Comparison of ENCODE assay signal across 9 mouse cellular contexts in the genomic region with DNA sequence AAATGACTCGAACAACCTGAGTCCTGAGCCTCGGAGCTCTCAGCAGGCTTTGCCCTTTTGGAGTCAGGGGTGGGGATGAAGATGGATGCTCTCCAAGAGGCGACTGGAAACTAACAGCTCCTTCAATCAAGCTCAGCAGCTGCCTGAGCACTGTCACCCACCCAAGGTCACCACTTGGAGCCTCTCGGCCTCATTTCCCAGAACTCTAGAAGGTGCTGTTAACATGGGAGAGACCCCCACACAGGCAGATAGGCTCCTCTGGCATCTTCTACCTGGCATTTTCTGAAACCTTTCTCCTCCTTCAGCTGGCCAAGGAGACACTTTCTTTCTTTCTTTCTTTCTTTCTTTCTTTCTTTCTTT.
DNase-seq lines count a peak whose midpoint lies in the region; ATAC-seq and TF ChIP-seq lines count a peak whose summit lies in the region.
"Had no signal": no experiment of that assay in that cellular context is flagged by ENCODE, and none has a peak within 500 bp of the region (broad histone marks: within the 10 kb centered on the region; RNA-seq: fewer than 3 reads in every experiment).

No protein-coding gene starts in this region.

- 0 out of 2 replicates have a peak overlapping the region, but pooled peaks have one; percentile 1 for H3K4me2 ChIP-seq in heart, postnatal 0 days (ENCODE audit: low read depth, low read length)
- H3K4me2 ChIP-seq in embryonic facial prominence, embryonic 15.5 days (replicated peaks), result no peak overlapping the region
- H3K4me2 ChIP-seq in hindbrain, embryonic 13.5 days, result no peak overlapping the region
- 0 out of 2 replicates have a peak overlapping the region, but pooled peaks have one; percentile 3 for H3K4me2 ChIP-seq in midbrain, embryonic 13.5 days (replicated peaks)

- H3K9me3 ChIP-seq in heart, postnatal 0 days (replicated peaks; ENCODE audit: control insufficient read depth, low read length), result no peaks in the 10 kb centered on the region
- no peaks in the 10 kb centered on the region for H3K9me3 ChIP-seq in embryonic facial prominence, embryonic 15.5 days (replicated peaks)
- H3K9me3 ChIP-seq in hindbrain, embryonic 13.5 days, result no peaks in the 10 kb centered on the region
- H3K9me3 ChIP-seq in midbrain, embryonic 13.5 days, result no peaks in the 10 kb centered on the region

- TF ChIP-seq CTCF in heart, postnatal 0 days (IDR thresholded peaks at IDR 0.05; ENCODE audit: low read depth), result no peak

- H3K27me3 ChIP-seq in heart, postnatal 0 days (ENCODE audit: control insufficient read depth, insufficient read depth, low read length), result no peaks in the 10 kb centered on the region
- no peaks in the 10 kb centered on the region for H3K27me3 ChIP-seq in embryonic facial prominence, embryonic 15.5 days
- H3K27me3 ChIP-seq in hindbrain, embryonic 13.5 days, result 0 out of 2 replicates have a peak, but pooled peaks cover 3% of the 10 kb centered on the region
- H3K27me3 ChIP-seq in midbrain, embryonic 13.5 days, result no peaks in the 10 kb centered on the region

- no peaks in the 10 kb centered on the region for H3K36me3 ChIP-seq in heart, postnatal 0 days (replicated peaks; ENCODE audit: control insufficient read depth, insufficient read depth, low read length)
- no peaks in the 10 kb centered on the region for H3K36me3 ChIP-seq in embryonic facial prominence, embryonic 15.5 days
- H3K36me3 ChIP-seq in hindbrain, embryonic 13.5 days, result no peaks in the 10 kb centered on the region
- no peaks in the 10 kb centered on the region for H3K36me3 ChIP-seq in midbrain, embryonic 13.5 days

- H3K27ac ChIP-seq in heart, postnatal 0 days (ENCODE audit: low read depth), result no peak overlapping the region
- peak overlapping the region; percentile 60; the same call in 1 of the 2 replicates for H3K27ac ChIP-seq in embryonic facial prominence, embryonic 15.5 days (replicated peaks)
- H3K27ac ChIP-seq in hindbrain, embryonic 13.5 days, result peak overlapping the region; percentile 73
- H3K27ac ChIP-seq in midbrain, embryonic 13.5 days, result peak overlapping the region; percentile 56

- no peak overlapping the region for H3K9ac ChIP-seq in heart, postnatal 0 days (replicated peaks; ENCODE audit: low read depth, low read length)
- H3K9ac ChIP-seq in embryonic facial prominence, embryonic 15.5 days, result no peak overlapping the region
- no peak overlapping the region for H3K9ac ChIP-seq in hindbrain, embryonic 13.5 days
- H3K9ac ChIP-seq in midbrain, embryonic 13.5 days (replicated peaks), result no peak overlapping the region

- H3K4me1 ChIP-seq in heart, postnatal 0 days (ENCODE audit: control insufficient read depth, insufficient read depth), result 0 out of 2 replicates have a peak, but pooled peaks cover 7% of the 10 kb centered on the region
- H3K4me1 ChIP-seq in embryonic facial prominence, embryonic 15.5 days, result peaks cover 25% of the 10 kb centered on the region
- peaks cover 31% of the 10 kb centered on the region for H3K4me1 ChIP-seq in hindbrain, embryonic 13.5 days (replicated peaks)
- H3K4me1 ChIP-seq in midbrain, embryonic 13.5 days (replicated peaks), result peaks cover 23% of the 10 kb centered on the region

- ATAC-seq in heart, postnatal 0 days (ENCODE audit: insufficient read depth, low read depth), result no peak; the same call in 1 of the 2 replicates
- no peak for ATAC-seq in embryonic facial prominence, embryonic 15.5 days (ENCODE audit: insufficient number of reproducible peaks, low FRiP score, low TSS enrichment, low read depth)
- peak; percentile 50 for ATAC-seq in hindbrain, embryonic 13.5 days (ENCODE audit: low FRiP score)
- ATAC-seq in midbrain, embryonic 13.5 days, result no peak; the same call in 1 of the 2 replicates
- ATAC-seq: activated CD4-positive, CD25-positive, alpha-beta regulatory T cell, adult 4 months had no signal

- no peak for DNase-seq in heart, postnatal 0 days (ENCODE audit: low spot score)
- no peak for DNase-seq in heart, adult 18-20 months
- no peak for DNase-seq in left cerebral cortex, postnatal 36 days (ENCODE audit: low spot score in 2 of 2)
- DNase-seq in lung, adult 18-20 months, result no peak
- no peak for DNase-seq in MN1 (ENCODE audit: low spot score)

- WGBS in heart, postnatal 0 days, result 12% methylated on average over 4 of the region's 4 CpGs
- 18% methylated on average over 4 of the region's 4 CpGs for WGBS in embryonic facial prominence, embryonic 15.5 days
- WGBS in hindbrain, embryonic 13.5 days, result 10% methylated on average over 4 of the region's 4 CpGs
- 29% methylated on average over 4 of the region's 4 CpGs for WGBS in midbrain, embryonic 13.5 days

- no peak for TF ChIP-seq EP300 in heart, postnatal 0 days (IDR thresholded peaks at IDR 0.05; ENCODE audit: low read depth)

- H3K4me3 ChIP-seq in heart, postnatal 0 days (ENCODE audit: low read depth, low read length), result no peak overlapping the region
- H3K4me3 ChIP-seq in embryonic facial prominence, embryonic 15.5 days (replicated peaks), result no peak overlapping the region
- H3K4me3 ChIP-seq in hindbrain, embryonic 13.5 days, result no peak overlapping the region
- H3K4me3 ChIP-seq in midbrain, embryonic 13.5 days (replicated peaks), result no peak overlapping the region

- intact Hi-C loops in left cerebral cortex, postnatal 36 days (cut with DNase I), result no loop called here

Comparison
In these comparisons a context has a peak if more than half of its experiments do, and no peak if none do; other contexts are left out.
1. H3K4me2 ChIP-seq: peak in heart, postnatal 0 days (single experiment) and midbrain, embryonic 13.5 days (single experiment); none in embryonic facial prominence, embryonic 15.5 days (single experiment) and hindbrain, embryonic 13.5 days (single experiment).